Mouse (Mus musculus) bone marrow, adult 2 months (tissue): ENCODE measurements around the gene Psg16. TPM values are rescaled to one million over a fixed set of nuclear protein-coding genes. Genes with fewer than 3 reads are reported as not detected.
A peak's percentile ranks its signal among the peaks of the same experiment; 100 is the strongest.

ENCODE experiments used
- H3K27ac ChIP-seq: fragments of 200-500 bp; 2 replicates; pipeline ENCODE4 v1.5.1; 2012; ENCODE audit warnings: low read depth, mild to moderate bottlenecking, control low read depth, inconsistent platforms, low read length; ENCODE audit not compliant: control insufficient read depth, poor library complexity, insufficient read depth
- H3K4me1 ChIP-seq: fragments of 200-500 bp; 2 replicates; pipeline ENCODE4 v1.6.1; 2011; ENCODE audit warnings: low read length; ENCODE audit not compliant: control insufficient read depth, insufficient read depth
- H3K4me3 ChIP-seq: fragments of 200-500 bp; replicated peaks from 2 replicates; pipeline ENCODE3; 2011; ENCODE audit warnings: mild to moderate bottlenecking, low read depth, low read length, control low read depth; ENCODE audit not compliant: control insufficient read depth
- CTCF ChIP-seq: fragments of 200-500 bp; IDR thresholded peaks from 2 replicates; pipeline ENCODE4 v1.5.1; 2011; ENCODE audit warnings: low read length, control low read depth; ENCODE audit not compliant: control insufficient read depth, insufficient read depth
- POLR2A ChIP-seq: fragments of 200-500 bp; IDR thresholded peaks from 2 replicates; pipeline ENCODE4 v1.6.1; 2011; ENCODE audit warnings: low read depth, mild to moderate bottlenecking, control low read depth, low read length, borderline replicate concordance; ENCODE audit not compliant: control insufficient read depth
- WGBS: fragments of 180-500 bp; shearing (Covaris S2); methylation state at CpG from one replicate; pipeline ENCODE4 v1.1.7; 2018; 5-methylcytosine and 5-hydroxymethylcytosine counted together
- polyA plus RNA-seq: library from polyadenylated mRNA; stranded (reverse); fragments of >200 nt; gene quantifications from 2 replicates; pipeline ENCODE4 v1.2.4, GENCODE M21; 2011; ENCODE audit warnings: low replicate concordance; ENCODE audit not compliant: missing spikeins, insufficient read depth, insufficient read length

The Psg16 gene
- polyA plus RNA-seq, 1 experiment: 1.1 TPM

DNA sequence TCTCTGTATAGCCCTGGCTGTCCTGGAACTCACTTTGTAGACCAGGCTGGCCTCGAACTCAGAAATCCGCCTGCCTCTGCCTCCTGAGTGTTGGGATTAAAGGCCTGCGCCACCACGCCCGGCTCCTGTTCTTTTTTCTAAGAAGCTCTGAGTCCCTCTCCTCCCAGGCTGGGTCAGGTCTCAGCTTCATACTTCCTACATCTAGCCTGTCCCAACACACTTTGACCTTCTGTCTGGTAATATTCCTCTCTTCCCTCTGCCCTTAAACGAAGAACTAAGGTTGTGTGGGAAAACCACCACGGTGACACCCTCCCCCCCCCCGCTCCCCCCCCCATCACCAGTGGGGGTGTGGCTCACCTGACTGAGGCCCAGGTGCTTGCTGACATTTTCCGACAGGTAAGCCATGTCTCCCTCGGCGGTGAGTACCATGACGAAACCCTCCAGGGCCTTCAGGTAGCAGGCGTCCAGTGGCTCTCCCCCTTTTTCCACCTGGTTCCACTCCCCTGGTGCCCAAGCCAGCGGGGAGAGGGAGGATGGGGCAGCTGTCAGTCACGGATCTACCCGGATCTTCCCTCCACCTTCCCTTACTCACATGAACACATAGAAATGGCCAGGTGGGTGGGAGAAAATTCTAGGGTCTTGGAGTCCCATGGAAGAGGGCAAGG is 19.4 kb upstream of the Psg16 start:
- Histone ChIP-seq H3K4me1 (peaks cover 3% of the 10 kb centered on the region; the same call in 1 of the 2 replicates), H3K27ac (no peak overlapping the region), H3K4me3 (no peak overlapping the region)
- TF ChIP-seq CTCF (no peak), POLR2A (no peak)
- 90% methylated on average over 16 of the region's 16 CpGs for WGBS

DNA sequence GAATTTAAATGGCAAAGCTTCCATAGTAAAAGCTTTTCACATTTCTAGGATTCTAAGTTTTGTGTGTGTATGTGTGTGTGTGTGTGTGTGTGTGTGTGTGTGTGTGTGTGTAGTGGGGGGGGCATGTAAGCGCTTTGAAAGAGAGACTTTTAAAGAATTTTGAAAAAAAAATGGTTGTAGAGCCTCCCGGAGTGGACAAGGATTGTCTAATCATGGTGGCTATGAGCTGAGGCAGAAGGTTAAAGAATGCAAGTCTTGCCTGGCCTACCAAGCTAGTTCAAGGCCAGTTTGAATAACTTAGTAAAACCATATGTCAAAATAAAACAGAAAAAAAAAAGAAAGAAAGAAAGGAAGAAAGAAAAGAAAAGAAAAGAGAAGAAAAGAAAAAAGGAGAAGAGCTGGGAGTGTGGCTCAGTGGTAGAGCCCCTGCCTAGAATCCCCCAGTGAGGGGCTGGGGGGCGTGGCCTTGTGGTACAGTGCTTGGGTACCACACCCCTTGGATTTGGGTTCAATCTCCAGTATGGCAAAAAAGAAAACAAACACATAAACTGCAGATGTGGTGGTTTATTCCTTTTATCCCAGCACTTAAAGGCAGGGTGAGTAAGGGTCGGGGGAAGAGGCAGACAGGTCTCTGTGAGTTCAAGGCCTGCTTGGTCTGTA is 18.4 kb upstream of the Psg16 start:
- no peak overlapping the region for H3K4me3 ChIP-seq
- TF ChIP-seq CTCF: no peak
- TF ChIP-seq POLR2A: no peak
- 84% methylated on average over 4 of the region's 4 CpGs for WGBS
- peaks cover 4% of the 10 kb centered on the region; the same call in 1 of the 2 replicates for H3K4me1 ChIP-seq
- no peak overlapping the region for H3K27ac ChIP-seq

DNA sequence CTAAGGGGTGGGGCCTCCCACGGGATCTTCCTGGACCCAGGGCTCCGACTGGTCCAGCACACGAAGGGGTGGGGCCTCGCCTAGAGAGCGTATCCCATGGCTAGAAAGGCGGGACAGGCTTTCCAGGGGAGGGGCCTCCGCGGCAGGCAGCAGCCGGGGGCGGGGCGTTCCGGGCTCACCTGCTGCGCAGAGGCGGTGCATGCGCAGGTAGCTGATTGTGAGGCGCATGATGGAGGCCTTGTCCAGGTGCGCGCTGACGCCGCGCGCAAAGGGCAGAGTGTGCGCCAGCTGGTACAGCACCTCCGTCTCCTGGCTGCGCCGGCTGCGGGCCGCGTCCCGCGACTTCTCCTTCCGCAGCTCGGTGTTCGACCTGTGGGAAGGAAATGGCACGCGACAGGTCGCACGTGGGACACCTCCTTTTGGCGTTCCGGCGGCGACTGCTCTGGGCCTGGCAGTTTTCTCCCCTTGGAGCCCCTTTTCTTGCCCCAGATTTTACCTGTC is 17.7 kb upstream of the Psg16 start:
- TF ChIP-seq CTCF (no peak), POLR2A (no peak; the same call in 1 of the 2 replicates)
- WGBS: 1% methylated on average over 42 of the region's 42 CpGs
- peak overlapping the region; percentile 30 for H3K27ac ChIP-seq
- peak overlapping the region; percentile 61 for H3K4me3 ChIP-seq
- peaks cover 4% of the 10 kb centered on the region for H3K4me1 ChIP-seq

DNA sequence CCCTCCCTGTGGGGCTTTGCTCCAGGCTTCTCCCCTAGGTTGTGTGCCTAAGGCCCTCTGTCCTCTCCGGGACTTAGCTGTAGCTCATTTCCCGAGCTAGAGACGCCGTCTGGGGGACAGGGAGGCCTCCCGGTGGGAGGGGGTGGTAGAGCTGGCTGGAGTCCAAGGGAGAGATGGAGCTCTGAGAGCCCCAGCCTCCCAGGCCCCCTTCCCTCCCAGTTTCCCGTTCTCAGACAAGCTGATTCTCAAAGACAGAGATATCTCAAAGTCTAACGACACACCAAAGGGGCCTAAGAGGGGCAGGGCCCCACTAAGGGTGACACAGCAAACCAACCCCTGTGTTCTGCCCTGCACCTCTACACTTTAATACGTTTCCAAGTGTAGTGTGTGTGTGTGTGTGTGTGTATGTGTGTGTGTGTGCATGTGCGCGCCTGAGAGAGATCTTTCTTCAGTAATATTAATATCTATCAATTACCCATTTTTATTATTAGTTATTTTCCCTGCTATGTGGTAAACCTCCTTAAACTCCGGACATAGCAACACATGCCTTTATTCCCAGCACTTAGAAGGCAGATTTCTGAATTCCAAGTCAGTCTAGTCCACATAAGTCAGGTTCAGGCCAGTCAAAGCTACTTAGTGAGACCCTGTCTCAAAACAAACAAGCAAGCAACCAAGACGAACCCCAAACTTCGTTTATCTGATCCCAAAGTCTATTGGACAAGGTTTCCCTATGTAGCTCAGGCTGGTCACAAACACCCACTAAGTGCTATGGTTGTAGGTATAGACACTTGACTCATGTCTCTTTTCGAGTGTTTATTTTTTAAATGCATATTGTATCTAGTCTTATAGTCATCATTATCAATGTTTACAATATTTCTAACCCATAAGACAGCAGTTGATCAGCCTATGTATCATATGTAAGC is 17.0 kb upstream of the Psg16 start:
- TF ChIP-seq POLR2A (no peak), CTCF (no peak)
- peaks cover 4% of the 10 kb centered on the region for H3K4me1 ChIP-seq
- H3K4me3 ChIP-seq: no peak overlapping the region
- 27% methylated on average over 14 of the region's 14 CpGs for WGBS
- peak overlapping the region; percentile 30 for H3K27ac ChIP-seq

DNA sequence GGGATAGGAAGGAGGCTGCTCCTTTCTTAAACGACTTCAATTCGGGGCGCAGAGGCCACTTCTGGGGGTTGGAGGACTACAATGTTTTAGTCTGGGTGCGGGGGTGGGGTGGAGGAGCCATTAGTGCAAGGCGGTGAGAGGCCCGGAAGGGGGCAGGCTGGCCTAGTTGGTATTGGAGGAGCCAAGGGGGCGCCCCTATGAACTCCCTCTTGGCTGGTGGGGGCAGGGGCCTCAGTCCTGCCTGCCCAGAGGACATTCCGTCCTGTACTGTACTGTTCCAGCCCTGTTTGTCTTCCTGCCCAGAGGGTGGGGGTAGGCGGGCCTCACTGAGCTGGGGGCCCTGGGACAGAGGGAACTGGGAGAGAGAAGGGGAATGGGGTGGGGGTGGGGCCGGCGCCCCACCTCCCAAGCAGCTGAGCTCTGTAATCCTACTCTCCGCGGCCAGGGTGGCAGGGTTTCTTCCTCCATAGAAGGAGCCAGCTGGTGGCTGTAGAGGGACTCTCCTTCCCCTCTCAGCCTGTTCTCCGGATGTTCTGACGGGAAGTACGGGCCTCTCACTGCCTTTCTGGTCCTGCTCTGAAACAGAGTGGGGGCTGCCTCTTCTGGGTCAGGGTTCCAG is 15.7 kb upstream of the Psg16 start:
- no peak overlapping the region for H3K4me3 ChIP-seq

DNA sequence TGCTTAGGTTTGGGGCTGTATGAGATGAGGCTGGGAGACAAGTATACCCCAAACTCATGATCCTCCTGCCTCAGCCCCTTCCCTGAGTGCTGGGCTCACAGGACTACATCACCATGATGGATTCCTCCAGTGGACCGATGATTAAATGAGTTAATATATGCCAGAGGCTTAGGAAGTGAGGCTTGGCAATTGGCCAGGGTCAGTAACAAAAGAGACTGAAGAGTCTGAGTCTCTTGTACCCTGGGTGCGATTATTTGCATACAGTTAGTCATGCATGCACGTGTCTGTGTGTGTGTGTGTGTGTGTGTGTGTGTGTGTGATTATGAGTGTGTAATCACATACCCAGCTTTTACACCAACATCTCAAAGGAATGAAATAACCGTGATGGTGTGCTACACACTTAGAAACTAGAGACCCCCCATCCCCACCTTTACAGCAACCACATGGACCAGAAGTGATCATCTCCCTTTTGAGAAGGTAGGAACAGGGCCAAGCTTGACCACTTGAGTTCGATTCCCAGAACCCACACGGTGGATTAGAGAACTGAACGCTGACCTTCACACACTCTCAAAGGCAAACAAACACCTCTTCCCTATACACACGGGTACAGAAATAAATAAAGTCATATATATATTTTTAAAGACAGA is 14.9 kb upstream of the Psg16 start:
- 14% methylated on average over 8 of the region's 8 CpGs for WGBS
- no peak for TF ChIP-seq POLR2A
- no peak for TF ChIP-seq CTCF
- Histone ChIP-seq H3K4me1 (peaks cover 6% of the 10 kb centered on the region), H3K27ac (peak overlapping the region; percentile 39), H3K4me3 (no peak overlapping the region)

More for the DNA sequence above, 15.7 kb upstream of the Psg16 start:
- no peak for TF ChIP-seq POLR2A
- Histone ChIP-seq H3K27ac (peak overlapping the region; percentile 39), H3K4me1 (peaks cover 6% of the 10 kb centered on the region)
- 2% methylated on average over 16 of the region's 16 CpGs for WGBS

DNA sequence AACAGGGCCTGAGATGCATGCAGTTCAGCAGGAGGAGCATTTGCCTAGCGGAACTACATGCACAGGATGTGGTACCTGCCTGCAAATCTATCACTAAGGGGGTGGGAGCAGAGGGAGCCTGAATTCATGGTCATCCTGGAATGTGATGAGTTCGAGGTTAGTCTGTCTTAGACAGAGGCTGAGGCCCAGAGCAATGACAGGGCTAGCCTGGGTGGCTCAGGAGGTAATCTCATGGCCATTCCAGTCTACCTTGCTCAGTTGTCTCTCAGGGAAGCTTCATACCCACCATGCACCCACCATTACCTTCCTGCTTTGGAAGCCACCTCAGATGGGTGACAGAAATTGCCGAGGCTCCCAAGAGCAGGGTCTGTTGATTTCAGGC is 14.4 kb upstream of the Psg16 start:
- TF ChIP-seq CTCF (no peak), POLR2A (no peak)

More for the DNA sequence above, 14.4 kb upstream of the Psg16 start:
- Histone ChIP-seq H3K4me1 (peaks cover 6% of the 10 kb centered on the region), H3K4me3 (no peak overlapping the region), H3K27ac (peak overlapping the region; percentile 28; the same call in 1 of the 2 replicates)
- 51% methylated on average over 3 of the region's 3 CpGs for WGBS
